Mouse (Mus musculus) lung, postnatal 4 days (tissue): ENCODE results near the gene Cdc26.

ENCODE experiments used
- DNase-seq, 2 experiments: peaks; one replicate each; pipeline ENCODE4 v3.0.0; 2021

Gene Cdc26

GRCm38 (mm10) chr4:62408601-62409282, at the start of gene Cdc26, which contains the start of gene Prpf4:
TSS of gene Cdc26 (minus strand) at chr4:62408642.
TSS of gene Prpf4 (plus strand) at chr4:62408797.
- peak; percentile 97 to 98 for DNase-seq

GRCm38 (mm10) chr4:62454995-62455394, 46.6 kb upstream of the Cdc26 start:
- DNase-seq, result peak; percentile 39 to 66

DNA sequence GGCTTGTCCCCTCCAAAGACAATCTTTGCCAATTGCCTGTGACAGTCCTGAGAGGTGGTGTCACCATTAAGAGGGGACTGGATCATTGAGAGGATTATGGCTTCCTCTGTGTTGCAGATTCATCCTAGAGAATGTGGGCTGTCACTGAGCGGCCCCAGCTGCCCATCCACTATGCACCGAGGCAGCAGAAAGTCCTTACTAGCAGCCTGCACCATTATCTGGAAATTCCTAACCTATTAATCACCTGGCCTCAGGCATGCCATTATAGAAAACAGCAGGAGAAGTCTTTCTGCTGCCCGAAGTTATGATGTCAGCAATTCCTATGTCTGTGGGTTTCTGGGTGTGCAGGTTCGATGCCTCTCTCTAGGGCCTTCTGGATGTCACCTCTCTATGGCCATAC, 32.5 kb upstream of the Cdc26 start:
- DNase-seq, result no peak

- no peak for DNase-seq
Measured at GRCm38 (mm10) chr4:62440544-62440943, 32.1 kb upstream of the Cdc26 start.

DNA sequence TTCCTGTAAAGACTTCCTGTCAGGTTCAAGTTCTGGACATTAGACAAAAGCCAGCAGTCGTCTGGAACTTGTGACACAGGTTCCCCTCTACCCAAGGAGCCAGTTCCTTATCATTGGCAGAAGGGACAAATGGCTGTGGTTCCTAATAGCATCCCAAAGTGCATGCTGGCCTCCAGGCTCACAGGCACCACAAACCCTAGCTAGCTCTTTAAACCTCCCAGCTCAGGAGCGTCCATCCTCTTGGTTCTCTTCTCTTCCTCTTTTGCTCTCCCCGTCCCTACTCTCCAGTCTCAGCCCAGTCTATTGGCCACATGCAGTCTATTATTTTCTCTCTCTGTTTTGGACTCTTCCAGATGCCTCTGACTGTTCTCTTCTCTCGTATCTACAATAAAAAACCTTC, 31.4 kb upstream of the Cdc26 start:
- no peak for DNase-seq

- DNase-seq, result no peak
Measured at GRCm38 (mm10) chr4:62437871-62438270, 29.4 kb upstream of the Cdc26 start.

DNA sequence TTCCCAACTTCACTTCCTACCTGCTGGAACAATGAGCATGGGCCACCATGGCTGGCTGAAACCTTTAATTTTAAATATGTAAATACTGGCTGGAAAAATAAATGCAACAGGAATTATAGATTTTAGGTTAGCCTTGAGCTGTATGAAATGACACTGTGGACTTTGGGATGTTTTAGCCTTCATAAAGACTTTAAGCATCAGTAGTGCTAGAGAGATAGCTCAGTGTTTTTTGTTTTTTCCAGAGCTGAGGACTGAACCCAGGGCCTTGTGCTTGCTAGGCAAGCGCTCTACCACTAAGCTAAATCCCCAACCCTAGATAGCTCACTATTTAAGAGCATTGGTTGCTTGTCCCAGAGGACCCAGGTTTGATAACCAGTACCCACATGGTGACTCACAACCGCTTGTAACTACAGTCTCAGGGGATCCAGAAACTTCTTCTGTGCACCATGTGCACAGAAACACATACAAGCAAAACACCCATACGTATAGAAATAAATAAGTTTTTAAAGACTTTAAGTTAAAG, 28.9 kb upstream of the Cdc26 start:
- no peak for DNase-seq

GRCm38 (mm10) chr4:62435081-62435480, 26.6 kb upstream of the Cdc26 start, which contains the start of gene Rnf183:
TSS of gene Rnf183 (minus strand) at chr4:62435252.
- DNase-seq, result no peak

DNA sequence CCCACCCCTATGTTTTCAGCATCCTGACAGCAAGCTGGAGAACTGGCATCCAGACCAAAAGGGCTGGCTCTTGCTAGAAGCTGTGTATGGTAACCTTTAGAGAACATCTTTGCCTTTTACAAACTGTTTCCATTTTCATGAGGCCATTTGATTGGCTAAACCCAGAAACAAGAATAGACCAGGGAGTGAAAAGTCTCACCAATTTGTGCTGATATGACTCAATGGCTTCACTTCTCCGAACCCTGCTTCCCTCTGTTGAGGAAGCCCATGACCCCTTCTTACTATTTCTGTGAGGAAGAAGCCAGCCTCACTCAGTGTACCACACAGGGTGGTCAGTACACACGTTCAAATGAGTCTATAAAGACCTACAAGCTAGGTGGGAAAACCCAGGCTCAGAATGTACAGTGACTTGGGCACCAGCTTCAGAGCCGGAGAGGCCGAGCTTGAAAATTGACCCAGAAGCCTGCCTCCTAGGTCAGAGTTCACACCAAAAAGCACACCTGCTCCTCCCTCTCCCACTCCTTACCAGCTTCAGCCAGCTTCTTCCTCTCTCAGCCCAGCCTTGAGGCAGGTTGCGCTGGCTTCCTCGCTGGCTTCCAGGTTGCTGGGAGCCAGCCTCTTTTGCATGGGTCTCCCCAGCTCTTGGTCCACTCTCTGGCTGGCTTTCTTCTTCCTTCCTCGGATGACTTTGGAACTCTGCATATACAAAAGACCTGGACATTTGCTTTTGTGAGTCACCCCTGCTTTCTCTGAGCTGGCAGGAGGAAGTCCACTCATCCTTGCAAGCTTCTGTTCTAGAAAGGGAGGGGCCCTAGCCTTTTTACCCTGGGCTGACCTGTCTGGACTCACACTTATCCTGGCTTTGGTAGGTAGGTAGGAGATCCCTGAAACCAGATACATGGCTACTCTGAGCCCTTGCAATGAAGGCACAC, 25.8 kb upstream of the Cdc26 start:
- no peak for DNase-seq

DNA sequence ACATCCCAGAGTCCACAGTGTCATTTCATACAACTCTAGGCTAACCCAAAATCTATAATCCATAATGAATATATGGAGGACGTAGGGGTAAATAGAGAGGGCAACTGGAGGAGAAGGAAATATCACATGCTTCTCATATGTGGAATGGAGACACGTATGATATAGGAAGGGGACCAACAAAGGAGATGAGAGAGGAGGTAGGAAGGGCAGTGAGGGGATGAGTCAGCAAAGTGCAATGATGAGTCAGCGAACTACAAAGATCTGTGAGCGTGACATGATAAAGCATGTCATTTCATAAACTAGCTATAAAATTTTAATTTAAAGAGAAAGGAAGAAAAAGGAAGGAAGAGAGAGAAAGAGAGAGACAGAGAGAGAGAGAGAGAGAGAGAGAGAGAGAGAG, 23.1 kb upstream of the Cdc26 start:
- no peak for DNase-seq

GRCm38 (mm10) chr4:62430678-62431077, 22.2 kb upstream of the Cdc26 start:
- no peak for DNase-seq

GRCm38 (mm10) chr4:62429616-62430015, 21.2 kb upstream of the Cdc26 start:
- DNase-seq, result no peak

GRCm38 (mm10) chr4:62427978-62428758, 19.7 kb upstream of the Cdc26 start:
- peak; percentile 14 to 65 for DNase-seq

GRCm38 (mm10) chr4:62425891-62426290, 17.4 kb upstream of the Cdc26 start:
- no peak for DNase-seq

GRCm38 (mm10) chr4:62419091-62419490, 10.6 kb upstream of the Cdc26 start:
- DNase-seq, result no peak

GRCm38 (mm10) chr4:62418448-62418847, 10.0 kb upstream of the Cdc26 start:
- no peak for DNase-seq

- no peak for DNase-seq
Measured at GRCm38 (mm10) chr4:62411606-62412005, 3.2 kb upstream of the Cdc26 start.

DNA sequence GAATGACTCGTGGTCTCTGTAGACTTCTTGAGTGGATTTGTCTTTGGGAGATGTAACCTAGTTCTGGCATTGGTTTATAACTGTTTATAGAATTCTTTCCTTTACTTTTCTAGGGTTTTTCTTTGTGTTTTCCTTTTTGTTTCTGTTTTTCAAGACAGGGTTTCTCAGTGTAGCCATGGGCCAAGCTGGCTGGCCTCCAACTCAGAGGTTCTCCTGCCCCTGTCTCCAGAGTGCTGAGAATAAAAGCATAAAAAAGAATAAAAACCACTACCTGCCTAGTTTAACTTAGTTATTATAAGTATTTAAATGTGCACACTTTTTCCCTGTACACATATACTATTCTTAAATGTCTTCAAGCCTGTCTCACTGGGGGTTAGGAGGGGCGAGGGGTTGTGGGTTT, 1.9 kb upstream of the Cdc26 start:
- no peak for DNase-seq

DNA sequence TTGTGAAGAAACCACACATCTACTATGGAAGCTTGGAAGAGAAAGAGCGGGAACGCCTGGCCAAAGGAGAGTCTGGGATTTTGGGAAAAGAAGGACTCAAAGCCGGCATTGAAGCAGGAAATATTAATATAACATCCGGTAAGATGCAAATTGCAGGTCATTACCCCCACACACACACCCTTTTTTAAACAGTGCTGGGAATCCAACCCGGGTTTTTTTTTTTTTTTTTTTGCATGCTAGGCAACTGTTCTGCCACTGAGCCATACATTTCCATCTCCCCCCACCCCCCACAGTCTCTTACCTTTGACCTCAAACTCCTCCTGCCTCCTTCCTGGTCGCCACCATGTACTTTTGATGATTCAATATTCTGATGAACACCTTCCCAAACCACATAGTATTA, 1.2 kb upstream of the Cdc26 start:
- no peak for DNase-seq

DNA sequence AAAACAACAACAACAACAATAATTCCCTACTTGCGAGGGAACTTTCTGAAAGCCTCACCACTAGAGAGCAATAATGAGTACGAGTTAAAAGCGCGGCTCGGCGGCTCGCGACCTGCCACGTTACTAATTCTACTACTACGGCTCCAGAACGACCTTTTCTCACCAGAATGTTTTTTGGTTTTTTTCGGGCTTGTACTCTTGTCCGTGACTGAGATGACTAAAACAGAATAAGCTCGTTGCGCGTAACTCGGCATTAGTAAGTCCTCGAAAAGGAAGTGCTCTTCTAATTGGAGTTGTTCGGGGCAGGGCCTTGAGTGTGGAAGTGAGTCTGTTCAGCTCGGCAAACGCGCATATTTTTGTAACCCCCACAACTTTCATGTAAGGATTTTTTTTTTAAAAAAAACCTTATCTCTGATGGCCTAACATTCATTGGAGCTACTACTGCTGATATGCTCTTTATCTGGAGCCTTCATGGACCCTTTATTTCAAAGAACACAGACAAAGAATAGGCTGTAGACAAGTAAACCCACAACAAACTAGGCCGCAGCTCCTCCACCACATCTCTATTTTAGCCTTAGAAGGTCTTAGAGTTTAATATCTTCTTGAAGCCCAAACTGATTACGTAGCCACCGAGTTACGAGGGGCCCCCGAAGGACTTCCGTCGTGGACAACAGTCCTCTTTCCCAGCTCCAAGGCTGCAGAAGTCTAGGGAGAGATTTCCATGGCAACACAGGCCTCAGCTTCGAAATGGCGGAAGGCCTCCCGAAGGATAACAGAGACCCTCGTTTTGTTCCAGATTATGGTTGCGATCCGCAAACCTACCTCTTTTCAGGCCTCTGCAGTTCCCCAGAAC, 486 bp downstream of the Cdc26 start:
- DNase-seq, result peak; percentile 63 to 66

- no peak for DNase-seq
Measured at GRCm38 (mm10) chr4:62406133-62406532, 2.3 kb downstream of the Cdc26 start.

DNA sequence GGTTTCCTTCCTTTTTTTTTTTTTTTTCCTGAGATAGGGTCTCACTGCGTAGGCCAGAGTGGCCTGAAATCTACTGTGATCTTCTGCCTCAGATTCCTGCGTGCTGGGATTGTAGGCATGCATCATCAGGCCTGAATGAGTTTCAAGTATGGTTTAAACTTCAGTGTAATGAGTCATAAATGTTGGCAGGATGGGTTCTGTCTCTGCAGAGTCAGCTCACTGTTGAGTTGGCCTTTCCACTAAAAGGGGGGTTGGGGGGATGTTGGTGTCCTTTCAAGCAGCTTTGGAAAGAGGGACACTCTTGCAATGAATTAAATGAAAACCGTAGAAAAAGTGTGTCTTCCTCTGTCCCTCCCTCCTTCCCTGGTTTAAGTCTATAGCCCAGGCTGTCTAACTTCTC, 9.5 kb downstream of the Cdc26 start:
- no peak for DNase-seq
